Mouse (Mus musculus) cerebellum, adult 9-11 months (tissue): ENCODE measurements around the gene Prim1.
"Not testable (repeated sequence)": the region's sequence is repeated elsewhere in the genome, so short reads cannot be mapped to it uniquely, and the experiment has no call there.

Experiments used
- DNase-seq: peaks from one replicate; pipeline ENCODE4 v3.0.0; 2022

Gene Prim1

DNA sequence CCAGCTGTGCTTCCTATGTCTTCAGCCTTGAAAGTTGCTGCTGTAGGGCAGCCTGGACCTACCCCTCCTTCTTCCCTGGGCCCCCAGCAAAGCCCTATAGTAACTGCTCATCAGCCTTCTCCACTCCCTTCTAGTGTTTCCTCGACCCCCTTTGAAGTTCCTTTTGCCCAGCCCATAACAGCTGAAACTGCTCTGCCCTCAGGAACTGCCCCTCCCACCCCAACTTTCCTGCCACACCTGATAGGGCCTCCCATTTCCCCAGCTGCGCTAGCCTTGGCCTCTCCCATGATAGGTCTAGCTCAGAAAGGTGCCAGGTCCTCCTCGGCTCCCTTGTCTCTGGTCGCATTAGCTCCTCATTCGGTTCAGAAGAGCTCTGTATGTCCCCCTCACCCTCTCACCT is 24.2 kb downstream of the Prim1 start:
- no peak for DNase-seq

DNA sequence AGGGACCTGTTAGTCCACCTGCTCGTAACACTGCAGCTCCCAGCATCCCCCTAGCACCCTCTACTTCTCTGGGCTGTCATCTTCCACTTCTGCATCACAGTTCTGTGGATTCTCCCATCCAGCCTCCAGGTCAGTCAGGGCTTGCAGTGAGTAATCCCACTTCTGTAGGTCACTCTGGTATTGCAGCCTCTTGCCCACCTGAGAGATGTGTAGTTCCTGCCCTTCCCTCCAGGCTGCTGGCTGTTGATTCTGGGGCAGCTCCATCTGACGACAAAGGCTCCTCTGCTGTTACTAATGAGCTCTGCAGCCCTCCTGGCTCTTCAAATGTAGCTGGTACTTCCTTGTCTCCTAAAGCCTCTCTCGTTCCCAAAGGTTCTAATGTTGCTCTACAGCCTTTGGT is 24.9 kb downstream of the Prim1 start:
- no peak for DNase-seq

DNA sequence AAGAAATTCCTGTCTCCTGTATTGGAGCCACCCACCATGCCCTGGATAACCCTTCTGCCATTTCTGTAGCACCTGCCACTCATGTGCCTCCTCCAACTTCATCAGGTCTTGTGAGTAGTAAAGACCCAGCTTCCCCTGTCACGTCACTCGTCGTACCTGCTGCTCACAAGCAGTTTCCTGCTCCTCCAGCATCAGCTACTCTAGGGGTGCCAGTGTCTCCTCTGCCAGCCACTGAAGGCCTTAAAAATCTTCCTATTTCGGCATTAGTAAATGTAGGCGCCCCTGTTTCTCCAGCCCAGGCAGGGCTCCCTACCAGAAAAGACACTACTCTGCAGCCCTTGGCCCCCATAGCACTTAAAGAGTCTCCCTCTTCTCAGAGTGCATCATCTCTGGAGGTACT is 25.3 kb downstream of the Prim1 start:
- no peak for DNase-seq

DNA sequence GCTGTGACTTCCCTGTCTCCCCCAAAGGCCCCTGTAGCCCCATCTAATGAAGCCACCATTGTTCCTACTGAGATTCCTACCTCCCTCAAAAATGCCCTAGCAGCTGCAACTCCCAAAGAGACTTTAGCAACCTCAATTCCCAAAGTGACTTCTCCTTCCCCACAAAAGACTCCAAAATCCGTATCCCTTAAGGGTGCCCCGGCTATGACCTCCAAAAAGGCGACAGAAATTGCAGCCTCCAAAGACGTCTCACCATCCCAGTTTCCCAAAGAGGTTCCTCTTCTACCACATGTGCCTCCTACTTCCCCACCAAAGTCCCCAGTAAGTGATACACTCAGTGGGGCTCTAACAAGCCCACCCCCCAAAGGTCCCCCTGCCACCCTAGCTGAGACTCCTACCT is 26.7 kb downstream of the Prim1 start:
- no peak for DNase-seq

DNA sequence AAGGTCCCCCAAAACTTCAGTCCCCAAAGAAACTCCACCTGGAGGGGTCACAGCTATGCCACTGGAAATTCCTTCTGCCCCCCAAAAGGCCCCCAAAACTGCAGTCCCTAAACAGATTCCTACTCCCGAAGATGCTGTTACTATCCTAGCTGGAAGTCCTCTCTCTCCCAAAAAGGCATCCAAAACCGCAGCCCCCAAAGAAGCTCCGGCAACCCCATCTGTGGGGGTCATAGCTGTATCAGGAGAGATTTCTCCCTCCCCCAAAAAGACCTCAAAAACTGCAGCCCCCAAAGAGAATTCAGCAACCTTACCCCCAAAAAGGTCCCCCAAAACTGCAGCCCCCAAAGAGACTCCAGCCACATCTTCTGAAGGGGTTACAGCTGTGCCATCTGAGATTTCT is 27.5 kb downstream of the Prim1 start:
- DNase-seq, result no peak

DNA sequence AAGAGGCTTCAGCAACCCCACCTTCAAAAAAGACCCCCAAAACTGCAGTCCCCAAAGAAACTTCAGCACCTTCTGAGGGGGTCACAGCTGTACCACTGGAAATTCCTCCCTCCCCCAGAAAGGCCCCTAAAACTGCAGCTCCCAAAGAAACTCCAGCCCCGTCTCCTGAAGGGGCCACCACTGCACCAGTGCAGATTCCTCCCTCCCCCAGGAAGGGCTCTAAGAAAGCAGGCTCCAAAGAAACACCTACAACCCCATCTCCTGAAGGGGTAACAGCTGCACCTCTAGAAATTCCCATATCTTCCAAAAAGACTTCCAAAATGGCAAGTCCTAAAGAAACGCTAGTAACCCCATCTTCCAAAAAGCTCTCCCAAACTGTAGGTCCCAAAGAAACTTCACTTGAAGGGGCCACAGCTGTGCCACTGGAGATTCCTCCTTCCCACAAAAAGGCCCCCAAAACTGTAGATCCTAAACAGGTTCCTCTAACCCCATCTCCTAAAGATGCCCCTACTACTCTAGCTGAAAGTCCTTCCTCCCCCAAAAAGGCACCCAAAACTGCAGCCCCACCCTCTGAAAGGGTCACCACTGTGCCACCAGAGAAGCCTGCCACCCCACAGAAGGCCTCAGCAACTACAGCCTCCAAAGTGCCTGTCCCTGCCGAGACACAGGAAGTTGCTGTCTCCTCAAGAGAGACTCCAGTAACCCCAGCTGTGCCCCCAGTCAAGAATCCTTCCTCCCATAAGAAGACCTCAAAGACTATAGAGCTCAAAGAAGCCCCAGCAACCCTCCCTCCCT is 28.3 kb downstream of the Prim1 start:
- no peak for DNase-seq

DNA sequence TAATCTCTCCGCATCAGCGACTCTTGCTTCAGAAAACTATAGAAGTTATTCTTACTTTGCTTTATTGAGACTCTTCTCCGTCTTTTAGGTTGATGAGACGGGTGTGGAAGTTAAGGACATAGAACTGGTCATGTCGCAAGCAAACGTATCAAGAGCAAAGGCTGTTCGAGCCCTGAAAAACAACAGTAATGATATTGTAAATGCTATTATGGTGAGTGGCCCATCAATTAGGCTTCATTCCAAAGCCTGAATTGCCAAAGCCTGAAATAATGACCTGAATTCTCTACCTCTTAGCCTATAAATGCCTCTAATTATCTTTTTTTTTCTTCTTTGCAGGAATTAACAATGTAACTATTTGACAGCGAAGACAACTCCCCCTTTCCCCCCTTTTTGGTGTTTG is 33.2 kb downstream of the Prim1 start:
- DNase-seq, result no peak

DNA sequence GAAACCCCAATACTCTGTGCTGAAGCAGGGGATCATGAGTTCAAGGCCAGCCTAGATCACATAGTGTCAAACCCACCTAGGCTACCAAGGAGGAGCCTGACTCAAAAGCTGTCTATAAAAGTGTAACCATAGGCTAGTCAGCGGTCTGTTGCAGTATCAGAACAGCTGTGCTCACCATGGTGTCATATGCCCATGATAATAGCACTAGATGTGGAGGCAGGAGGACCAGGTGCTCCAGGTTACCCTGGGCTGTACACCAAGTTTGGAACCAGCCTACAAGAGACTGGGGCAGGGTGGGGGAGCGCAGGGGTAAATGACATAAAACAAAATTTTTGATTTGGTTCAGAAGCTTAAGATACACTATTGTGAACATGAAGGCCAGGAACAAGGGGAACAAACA is 34.8 kb downstream of the Prim1 start:
- DNase-seq, result no peak

DNA sequence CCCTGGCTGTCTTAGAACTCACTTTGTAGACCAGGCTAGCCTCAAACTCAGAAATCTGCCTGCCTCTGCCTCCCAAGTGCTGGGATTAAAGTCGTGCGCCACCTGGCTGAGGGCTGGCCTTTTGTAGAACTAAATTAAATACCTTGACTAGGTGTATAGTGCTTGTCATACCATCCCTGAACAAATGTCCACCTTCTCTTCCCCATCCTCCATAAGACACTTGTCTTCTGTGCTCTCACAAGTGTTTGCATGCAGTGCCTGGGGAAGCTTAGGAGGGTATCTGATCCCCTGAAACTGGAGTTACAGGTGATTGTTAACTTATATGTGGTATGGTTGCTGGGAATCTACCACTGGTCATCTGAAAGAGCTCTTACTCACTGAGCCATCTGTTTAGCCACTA is 35.4 kb downstream of the Prim1 start:
- DNase-seq, result no peak

DNA sequence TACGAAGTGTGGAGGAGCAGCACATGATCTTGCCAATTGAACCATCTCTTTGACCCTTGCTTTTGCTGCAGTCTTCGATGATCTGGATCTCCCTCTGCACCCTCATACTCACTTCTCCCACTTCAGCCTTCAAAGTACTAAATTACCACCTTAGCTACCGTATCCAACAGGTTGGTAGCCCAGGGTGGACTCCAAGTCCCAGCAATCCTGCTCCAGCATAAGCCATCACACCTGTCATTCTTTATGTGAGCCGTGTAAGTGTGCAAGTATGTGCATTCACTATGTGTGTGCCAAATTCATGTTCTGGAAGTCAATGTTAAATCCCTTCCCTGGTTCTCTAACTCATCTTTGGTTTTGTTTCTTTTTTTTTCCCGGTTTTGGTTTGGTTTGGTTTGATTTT is 36.6 kb downstream of the Prim1 start:
- no peak for DNase-seq

DNA sequence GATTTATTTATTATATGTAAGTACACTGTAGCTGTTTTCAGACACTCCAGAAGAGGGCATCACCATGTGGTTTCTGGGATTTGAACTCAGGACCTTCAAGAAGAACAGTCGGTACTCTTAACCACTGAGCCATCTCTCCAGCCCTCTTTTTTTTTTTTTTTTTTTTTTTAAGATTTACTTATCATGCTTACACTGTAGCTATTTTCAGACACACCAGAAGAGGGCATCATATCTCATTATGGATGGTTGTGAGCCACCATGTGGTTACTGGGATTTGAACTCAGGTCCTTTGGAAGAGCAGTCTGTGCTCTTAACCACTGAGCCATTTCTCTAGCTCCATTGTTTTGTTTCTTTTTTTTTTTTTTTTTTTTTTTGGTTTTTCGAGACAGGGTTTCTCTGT is 37.2 kb downstream of the Prim1 start:
- not testable (repeated sequence) for DNase-seq

DNA sequence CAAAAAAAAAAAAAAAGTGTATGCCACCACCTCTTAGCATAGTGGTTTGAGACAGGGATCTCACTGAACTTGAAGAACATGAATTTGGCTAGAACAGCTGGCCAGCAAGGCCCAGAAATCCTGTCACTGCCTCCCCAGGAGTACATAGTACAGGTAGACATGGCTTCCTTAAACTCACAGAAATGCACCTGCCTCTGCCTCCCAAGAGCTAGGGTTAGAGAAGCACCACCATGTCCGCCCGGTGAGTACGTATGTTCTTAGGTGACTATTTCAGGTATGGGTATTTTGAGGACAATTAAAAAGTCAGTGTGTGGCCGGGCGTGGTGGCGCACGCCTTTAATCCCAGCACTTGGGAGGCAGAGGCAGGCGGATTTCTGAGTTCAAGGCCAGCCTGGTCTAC is 38.0 kb downstream of the Prim1 start:
- DNase-seq, result no peak

DNA sequence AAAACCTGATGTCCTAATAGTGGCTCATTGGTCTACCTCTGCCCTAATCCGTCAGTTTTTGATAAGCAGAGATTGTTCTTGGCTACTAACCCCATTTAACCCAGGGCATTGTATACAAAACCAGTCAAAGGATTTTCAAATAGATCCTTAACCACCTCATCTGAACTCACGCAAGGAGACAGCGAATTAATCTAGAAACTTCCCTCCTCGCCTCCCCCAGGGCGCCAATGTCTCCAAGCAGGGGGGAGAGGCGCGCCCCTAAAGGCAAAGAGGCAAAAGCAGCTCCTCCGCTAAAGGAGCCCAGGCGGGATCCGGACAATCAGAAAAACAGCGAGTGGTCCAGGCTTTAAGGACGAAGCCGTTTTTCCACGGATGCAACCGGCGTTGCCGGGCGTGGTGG is 43.2 kb downstream of the Prim1 start:
- no peak for DNase-seq

DNA sequence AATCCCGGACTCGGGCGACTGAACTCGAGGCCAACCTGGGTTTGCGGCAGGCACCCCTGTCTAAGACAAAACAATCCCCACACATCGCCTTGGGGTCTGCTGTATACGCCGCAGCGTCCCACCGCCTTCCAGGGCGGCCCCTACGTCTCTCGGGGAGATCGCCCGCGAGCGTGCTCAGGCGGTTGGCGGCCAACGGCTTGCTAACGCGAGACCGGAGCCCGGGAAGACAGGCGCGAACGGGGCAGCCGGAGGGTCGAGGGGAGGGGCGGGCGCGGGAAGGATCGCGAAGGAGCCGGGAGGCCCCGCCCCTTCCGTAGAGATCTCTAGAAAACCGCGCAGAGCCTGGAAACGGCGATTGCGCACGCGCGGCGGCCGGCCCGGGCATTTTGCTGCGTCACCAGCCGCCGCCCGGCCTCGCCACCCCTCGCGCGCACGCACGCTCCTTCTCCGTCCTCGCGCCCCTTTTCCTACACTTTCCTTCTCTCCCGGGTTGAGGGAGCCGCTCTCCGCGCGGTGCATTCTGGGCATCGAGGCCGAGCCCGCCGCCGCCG is 43.7 kb downstream of the Prim1 start, which contains the start of gene Ptges3:
Ptges3 (plus strand) TSS at position 354 of the 551 bp plus-strand sequence.
- DNase-seq, result peak; percentile 98

DNA sequence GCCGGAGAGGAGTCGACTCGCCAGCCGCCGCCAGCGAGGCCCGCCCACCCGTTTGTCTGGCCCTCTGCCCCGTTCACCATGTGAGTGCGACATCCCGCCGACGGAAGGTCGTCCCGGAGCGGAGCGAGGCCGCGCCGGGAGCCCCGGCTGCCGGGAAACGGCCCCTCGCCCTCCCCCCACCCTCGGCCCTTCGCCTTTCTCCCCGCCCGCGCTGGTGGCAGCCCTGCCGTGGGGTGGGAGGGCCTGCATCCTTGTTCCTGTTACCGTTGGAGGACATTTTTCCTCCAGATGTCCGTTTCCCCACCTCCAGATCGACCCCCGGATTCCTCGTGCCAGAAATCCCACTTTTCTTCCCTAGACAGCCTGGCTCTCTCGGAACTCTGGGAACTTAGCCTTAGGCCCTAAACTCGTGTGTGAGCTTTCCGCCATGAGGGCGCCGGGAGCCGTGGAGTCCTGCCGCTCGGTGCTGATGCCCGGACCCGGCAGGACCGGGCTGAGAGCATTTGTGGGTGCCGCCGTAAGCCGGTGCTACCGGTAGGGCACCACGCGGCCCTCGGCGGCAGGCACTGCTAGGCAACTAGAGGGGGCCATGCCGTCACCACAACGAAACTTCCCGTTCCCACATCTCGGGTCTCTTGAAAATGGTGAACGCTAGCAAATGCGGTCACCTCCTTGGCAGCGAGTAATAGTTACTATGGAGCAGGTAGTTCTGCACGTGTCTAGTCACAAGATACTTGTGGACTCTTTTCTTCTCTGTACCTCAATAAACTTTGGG is 44.4 kb downstream of the Prim1 start:
- DNase-seq, result no peak

DNA sequence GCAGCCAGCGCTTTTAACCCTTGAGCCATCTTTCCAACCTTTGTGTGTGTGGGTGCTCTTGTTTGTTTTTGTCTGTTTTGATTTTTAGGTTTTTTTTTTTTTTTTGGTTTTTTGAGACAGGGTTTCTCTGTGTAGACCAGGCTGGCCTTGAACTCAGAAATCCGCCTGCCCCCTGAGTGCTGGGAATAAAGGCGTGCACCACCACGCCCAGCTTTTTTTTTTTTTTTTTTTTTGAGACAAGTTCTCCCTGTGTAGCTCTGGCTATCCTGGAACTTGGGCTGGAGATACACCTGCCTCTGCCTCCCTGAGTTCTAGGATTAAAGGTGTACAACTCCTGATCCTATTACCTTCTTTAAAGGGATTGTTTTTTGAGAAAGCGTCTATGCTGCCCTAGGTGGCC is 46.1 kb downstream of the Prim1 start:
- DNase-seq, result no peak

DNA sequence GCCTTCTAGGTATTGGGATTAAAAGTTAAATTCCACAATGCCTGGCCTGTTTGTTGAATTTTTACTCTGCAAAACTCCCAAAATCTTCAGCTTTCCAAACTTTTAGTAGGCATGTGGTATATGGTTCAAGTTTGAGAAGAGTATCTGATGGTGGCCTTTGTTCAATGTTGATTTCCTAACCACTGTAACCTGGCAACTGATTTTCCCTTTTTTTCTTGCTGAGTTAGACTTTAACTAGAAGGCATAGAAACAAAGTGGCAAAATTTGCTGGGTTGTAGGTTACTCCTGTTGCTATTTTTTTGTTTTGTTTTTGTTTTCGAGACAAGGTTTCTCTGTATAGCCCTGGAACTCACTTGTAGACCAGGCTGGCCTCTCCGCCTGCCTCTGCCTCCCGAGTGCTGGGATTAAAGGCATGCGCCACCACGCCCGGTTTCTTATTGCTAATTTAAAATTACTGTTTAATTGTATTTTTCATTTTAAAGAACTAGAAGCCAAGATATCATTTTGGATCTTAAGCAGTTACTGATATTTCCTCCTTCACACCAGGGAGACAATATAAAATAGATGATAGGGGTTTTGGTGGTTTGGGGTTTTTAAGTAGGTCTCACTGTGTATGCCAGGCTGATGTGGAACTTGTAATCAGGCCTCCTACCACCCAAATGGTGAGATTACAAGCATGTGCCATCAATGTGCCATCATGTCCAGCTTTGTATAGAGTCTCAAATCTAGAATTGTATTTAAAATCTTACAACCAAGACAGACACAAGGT is 47.4 kb downstream of the Prim1 start:
- no peak for DNase-seq

DNA sequence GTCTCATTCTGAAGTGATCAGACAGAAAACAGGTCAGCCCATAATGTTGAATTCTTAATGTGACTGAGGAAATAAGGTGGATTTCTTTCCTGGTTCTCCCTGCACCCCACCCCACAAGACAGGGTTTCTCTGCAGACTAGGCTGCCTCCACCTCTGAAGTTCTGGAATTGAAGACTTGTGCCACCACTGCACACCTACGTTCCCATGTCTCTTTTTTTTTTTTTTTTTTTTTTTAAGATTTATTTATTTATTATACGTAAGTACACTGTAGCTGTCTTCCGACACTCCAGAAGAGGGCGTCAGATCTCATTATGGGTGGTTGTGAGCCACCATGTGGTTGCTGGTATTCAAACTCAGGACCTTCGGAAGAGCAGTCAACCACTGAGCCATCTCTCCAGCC is 51.1 kb downstream of the Prim1 start:
- no peak for DNase-seq

DNA sequence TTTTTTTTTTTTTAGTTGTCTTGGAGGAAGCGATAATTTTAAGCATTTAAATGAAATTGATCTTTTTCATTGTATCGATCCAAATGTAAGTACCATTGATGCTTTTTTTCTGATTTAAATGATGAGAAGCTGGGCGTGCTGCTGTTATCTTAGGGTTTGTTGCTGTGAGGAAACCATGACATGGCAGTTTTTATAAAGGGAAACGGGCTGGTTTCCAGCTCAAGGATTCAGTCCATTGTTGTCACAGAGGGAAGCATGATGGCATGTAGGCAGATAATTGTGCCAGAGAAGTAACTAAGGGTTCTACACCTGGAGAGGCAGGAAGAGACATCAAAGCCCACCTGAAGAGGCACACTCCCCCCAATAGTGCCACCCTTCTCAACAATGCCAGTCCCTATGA is 54.2 kb downstream of the Prim1 start:
- DNase-seq, result no peak

DNA sequence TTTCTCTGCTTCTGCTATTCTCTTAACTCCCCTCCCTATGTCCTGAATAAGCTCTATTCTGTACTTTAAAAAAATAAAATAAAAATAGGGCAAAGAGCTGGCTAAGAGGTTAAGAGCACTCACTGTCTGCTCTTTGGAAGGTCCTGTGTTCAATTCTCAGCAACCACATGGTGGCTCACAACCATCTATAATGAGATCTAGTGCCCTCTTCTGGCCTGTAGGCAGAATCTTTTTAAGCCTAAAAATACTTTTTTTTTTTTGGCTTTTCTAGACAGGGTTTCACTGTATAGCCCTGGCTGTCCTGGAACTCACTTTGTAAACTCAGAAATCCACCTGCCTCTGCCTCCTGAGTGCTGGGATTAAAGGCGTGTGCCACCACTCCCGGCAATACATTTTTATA is 55.5 kb downstream of the Prim1 start:
- DNase-seq, result not testable (repeated sequence)

DNA sequence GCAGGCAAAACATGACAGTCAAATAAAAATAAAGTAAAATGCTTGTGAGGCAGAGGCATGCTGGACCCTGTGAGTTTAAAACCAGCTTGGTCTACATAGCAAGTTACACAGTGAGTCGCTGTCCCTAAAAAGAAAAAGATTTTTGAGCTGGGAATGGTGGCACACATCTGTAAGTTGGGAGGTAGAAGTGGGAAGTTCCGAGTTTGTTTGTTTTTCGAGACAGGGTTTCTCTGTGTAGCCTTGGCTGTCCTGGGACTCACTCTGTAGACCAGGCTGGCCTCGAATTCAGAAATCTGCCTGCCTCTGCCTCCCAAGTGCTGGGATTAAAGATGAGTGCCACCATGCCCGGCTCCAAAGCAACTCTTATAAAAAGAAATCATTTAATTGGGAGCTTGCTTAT is 63.3 kb downstream of the Prim1 start:
- not testable (repeated sequence) for DNase-seq
